Mouse (Mus musculus) c-Kit-positive CD71-positive TER-119-negative erythroid progenitor cells, embryonic 14.5 days (primary cell): ENCODE measurements at regions not wholly inside any gene's neighbourhood (a gene's known extent, or its start where the extent isn't known, plus 50 kb on each side); places are given as distances from the start of the nearest gene placed in this dataset.

Source experiments
- DNase-seq: peaks from one replicate; pipeline ENCODE4 v3.0.0-alpha.2; 2013; ENCODE audit warnings: low read depth

DNA sequence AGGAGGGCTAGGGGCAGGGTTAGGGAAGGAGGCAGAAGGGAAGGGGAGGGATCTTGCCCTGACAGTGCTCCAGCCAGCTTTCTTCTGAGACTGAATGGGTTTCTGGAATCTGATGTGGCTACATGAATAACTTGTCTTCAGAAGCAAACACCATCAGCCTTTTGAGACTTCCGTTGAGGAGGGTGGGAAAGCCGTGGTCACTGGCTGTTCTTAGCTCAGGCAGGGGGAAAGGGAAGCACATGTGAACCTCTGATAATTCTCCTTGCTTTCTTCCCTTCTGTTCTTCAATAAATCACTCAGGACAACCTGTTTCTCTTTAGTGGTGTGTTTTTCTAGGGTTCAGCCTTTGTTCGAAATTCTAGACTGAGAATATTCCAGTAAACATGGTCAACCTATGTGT lies 148.9 kb downstream of the Bcl11a start:
- DNase-seq: no peak

- no peak for DNase-seq
These were observed 155.5 kb downstream of the Bcl11a start for GRCm38 (mm10) chr11:24233376-24233775.

DNA sequence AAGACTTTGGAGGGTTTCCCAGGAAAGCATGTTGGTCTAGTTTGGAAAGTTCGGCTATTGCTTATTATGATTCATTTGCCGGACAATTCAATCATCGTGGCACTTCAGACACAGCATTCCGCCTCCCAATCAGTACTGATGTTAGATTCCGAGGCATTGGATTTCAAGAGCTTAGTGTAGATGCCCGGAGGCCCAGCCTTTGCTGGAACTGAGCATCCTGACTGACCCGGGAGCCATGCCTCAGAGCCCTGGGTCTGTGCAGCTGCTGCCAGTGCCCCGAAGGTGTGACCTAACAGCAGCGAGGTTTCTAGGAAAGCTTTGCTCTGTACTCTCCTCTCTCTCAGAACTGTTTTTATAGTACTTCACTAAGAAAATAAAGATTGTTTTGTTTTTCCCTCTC lies 156.0 kb downstream of the Bcl11a start:
- DNase-seq: no peak

DNA sequence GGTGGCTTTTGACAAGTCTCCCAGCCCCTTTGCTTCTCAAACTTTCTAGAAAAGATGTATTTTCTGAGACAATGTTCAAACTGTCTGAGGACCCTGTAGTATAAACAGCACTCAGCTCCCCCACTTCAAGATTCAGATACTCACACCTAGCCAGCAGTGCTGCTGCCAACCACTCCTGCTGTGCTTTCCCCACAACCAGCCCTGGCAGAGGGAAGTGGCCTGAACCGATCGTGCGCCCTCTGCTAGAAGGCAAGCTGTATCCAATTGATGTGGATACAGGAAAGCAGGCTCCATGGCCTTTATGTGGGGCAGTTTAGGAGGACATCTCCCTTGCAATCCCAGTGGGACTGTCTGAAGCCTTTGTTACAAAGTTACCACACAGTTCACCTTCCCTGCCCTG lies 156.6 kb downstream of the Bcl11a start:
- no peak for DNase-seq

DNA sequence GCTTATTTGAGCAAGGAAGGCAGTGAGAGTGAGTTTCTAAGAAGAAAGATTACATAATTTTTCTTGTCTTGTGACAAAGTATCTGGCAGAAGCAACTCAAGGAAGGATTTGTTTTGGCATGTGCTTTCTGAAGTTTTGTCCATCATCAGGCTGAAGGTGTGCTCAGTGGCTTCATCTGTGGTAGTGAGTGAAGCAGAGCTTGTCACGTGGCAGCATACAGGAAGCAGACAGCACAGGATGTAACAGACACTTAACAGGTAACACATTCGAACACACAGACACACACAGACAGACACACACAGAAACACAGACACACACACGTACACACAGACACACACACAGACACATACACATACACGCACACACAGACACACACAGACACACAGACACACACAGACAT lies 157.5 kb downstream of the Bcl11a start:
- no peak for DNase-seq

DNA sequence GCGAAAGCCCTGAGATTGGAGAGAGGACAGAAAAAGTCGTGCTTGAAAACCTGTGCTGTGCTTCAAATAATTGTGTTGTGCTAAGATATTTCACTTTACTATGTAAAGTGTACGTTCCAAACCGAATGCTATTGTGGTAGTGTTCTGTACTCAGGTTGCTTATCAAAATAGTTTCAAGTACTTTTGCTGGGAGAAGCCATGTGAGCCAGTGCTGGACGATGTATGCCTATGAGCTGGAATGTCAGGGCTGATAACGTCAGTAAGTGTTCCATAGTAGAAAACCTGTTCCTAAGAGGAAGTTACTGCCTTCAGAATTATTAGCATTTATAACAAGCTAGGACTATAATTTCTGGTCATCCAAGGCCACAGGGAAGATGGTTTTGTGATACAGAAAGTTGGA lies 161.8 kb downstream of the Bcl11a start:
- no peak for DNase-seq

DNA sequence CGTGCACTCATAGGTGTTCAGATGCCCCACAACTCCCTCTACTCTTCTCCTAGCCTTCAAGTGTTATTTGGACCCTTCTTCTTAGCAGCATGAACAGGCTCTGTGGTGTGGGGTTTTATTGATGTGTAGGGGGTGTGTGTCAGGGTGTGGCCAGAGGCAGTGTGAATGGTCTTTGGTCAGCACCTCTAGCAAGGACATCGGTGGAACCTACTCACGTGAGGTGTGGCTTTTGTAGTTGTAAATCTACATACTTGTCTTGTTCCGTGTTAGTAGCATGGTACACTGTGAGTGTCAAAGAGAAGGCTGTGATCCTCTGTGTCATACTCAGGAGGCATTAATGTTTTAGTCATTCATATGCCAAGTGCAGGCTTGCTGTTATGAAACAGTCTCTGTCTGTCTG lies 164.2 kb downstream of the Bcl11a start:
- no peak for DNase-seq

GRCm38 (mm10) chr11:24242888-24243287 lies 165.0 kb downstream of the Bcl11a start:
- no peak for DNase-seq

DNA sequence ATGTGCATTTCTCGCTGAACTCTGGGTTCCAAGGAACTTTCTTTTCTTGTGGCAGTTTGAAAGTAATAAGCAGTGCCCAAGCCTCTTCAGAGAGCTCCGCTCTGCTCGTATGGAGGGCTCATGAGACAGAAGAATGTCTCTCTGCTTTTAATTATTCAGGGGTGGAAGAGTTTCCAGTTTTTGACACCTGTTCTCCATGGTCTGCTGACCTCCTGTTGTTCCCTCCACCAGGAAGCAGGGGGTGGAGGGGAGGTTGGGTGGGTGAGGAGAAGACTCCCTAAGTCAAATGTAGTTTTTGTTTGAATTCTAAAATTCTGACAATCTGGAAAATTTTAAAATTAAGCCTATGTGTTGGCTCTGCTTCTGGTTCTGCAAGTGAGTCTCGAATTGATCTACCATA lies 167.5 kb downstream of the Bcl11a start:
- no peak for DNase-seq

- DNase-seq: no peak
These were observed 168.5 kb downstream of the Bcl11a start for GRCm38 (mm10) chr11:24246314-24246713.

DNA sequence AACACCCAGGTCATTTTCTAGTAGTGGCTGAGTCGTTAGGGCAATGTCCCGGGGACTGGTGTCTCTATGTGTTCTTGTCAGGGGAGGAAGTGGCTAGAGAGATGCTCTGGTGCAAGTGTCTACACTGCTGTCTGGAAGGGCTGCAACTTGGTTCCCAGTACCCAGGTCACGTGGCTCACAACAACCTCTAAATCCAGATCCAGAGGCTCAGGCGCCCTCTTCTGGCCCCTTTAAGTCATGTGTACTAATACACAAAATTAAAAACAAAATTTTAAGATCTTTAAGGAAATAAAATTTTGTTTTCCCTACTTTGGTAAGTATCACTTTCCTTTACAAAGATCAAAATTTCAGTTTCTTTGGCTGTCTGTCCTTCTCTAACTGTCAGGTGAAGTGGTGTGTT lies 169.4 kb downstream of the Bcl11a start:
- DNase-seq: no peak

GRCm38 (mm10) chr11:24251516-24251915 lies 173.7 kb downstream of the Bcl11a start:
- no peak for DNase-seq

DNA sequence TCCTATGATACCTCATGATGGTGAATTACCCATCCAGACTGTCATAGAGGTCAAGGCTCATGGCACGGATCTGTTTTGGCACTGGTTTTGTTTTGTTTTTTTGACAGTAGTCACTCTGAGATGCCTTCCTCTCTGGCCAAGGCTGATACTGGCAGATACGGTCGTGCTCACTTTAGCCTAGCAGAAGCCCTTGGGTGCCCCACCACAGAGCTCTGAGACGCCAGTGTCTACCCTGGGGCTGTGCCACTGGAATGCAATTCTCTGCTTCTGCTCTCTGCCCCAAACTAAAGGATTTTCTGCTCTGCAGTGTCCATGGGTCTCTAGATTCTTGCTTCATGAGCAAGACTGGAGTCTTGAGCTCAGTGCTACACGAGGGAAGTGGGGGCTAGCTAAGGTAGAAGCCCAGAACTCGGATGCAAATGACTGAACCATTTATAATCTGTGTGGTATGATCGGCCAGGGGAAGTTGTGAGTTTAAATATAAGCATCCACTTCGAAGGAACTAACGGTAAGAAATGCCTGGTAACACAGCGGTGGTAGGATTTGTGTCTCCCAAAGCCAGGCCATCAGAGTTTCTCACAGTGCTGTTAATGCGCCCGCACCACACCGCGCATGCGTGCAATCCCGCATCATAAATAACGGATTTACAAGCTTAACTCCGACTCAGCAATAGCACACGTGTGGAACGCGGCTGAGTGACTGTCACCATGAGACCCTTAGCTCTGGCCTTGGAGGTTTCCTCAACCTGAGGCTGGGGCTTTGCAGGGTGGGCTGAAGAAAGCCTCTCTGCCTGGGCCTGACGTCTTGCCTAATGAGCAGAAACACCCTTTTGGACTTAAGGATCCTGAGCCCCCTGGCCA lies 177.6 kb downstream of the Bcl11a start:
- DNase-seq: no peak

GRCm38 (mm10) chr11:24257741-24258140 lies 179.9 kb downstream of the Bcl11a start:
- DNase-seq: no peak

DNA sequence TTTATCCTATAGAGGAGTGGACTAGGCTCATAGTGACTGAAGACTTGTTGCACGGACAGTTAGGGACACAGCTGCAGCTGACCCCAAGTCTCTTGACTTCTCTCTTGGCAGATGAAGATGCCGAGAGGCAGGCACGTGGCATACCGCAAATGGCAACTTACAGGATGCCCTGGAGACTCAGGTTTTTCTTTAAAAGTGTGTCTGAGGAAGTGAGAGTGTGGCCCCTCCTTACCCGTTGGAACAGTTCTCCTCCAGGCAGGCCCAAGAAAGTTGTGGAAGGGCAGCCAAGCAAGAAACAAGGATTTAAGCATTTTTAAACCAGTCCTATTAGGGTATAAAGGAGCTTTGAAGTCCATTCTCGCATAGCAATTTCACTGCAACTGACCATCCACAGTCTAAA lies 180.5 kb downstream of the Bcl11a start:
- no peak for DNase-seq

- DNase-seq: no peak
These were observed 181.8 kb downstream of the Bcl11a start for GRCm38 (mm10) chr11:24259668-24260067.

DNA sequence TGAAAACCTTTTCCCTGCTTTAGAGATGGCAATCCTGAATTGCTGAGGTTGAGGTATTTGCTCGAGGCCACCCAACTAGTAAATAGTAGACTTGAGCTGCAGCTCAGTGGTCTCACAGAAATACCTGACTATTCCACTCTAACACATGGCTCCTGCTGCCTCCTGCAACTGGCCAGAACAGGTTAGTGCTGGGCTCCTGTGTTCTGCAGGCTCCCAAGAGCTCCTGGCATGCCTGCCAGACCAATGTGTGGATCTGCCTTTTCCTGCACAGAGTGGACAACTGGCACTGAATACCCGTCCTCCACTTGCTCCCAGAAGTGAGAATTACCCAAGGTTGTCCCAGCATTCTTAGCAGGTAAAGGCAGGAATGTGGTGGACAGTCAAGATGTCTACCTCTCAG lies 191.2 kb downstream of the Bcl11a start:
- no peak for DNase-seq

GRCm38 (mm10) chr11:24281628-24282027 lies 203.8 kb downstream of the Bcl11a start:
- no peak for DNase-seq

DNA sequence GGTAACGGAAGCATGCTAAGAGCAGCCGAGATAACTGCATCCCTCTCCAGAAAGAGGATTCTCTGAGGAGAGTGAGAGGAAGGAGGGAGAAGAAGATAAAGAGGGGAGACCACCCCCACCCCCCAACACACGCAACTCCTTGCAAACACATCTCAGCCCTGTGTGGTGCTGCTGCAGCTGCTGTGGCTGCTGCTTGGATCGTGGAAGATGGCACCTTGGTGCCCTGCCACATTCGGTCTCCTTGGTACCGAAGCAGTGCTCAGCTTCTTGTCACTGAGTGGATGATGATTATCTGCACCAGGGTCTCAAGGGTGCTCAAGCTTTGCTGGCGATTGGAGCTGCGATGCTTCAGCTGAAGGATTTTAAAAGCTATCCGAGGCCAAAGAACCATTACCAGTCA lies 204.7 kb downstream of the Bcl11a start:
- no peak for DNase-seq

GRCm38 (mm10) chr11:24286129-24287108 lies 208.6 kb downstream of the Bcl11a start:
- no peak for DNase-seq

DNA sequence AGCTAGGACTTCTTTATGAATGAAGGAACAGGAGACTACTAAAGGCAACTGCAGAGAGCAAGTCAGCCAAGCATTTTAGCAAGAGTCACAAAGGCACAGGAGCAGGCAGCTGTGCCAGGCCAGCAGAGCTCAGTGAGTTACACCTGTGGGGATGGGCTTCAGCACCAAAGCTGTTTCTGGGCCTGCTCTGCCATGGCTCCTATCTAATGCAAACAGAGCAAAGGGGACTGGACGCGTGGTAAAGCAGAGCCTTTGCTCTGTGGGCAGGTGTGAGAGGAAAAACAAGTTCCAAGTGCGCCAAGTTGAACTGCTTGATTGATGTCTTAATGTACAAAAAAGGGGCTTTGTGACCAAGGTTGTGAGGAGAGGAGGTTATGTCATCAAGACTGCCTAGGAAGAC lies 215.4 kb downstream of the Bcl11a start:
- DNase-seq: no peak

GRCm38 (mm10) chr11:24293860-24294531 lies 216.1 kb downstream of the Bcl11a start:
- no peak for DNase-seq
